Mouse (Mus musculus) stomach, embryonic 15.5 days (tissue): Measurements from ENCODE around the gene Tns1. TPM values are rescaled to one million over a fixed set of nuclear protein-coding genes. Genes with fewer than 3 reads are reported as not detected.

Source experiments
- ATAC-seq: fragments of 200-750 bp; cut with Nextera tagmentation; 2 replicates; pipeline ENCODE4 v1.8.0; 2017; ENCODE audit warnings: low read depth, moderate number of reproducible peaks, moderate TSS enrichment; ENCODE audit not compliant: insufficient read depth, low FRiP score
- H3K27ac ChIP-seq: fragments of 300-500 bp; sonication (generic); 2 replicates; pipeline ENCODE4 v1.5.1; 2015; ENCODE audit warnings: mild to moderate bottlenecking, inconsistent platforms
- H3K27me3 ChIP-seq: fragments of 300-500 bp; sonication (generic); replicated peaks from 2 replicates; pipeline ENCODE4 v1.6.1; 2015; ENCODE audit warnings: inconsistent platforms
- H3K36me3 ChIP-seq: fragments of 300-500 bp; sonication (generic); 2 replicates; pipeline ENCODE4 v1.6.1; 2015; ENCODE audit warnings: inconsistent platforms
- H3K4me1 ChIP-seq: fragments of 300-500 bp; sonication (generic); 2 replicates; pipeline ENCODE4 v1.6.1; 2015; ENCODE audit warnings: inconsistent platforms
- H3K4me2 ChIP-seq: fragments of 300-500 bp; sonication (generic); 2 replicates; pipeline ENCODE4 v1.6.1; 2015; ENCODE audit warnings: mild to moderate bottlenecking, inconsistent platforms
- H3K4me3 ChIP-seq: fragments of 300-500 bp; sonication (generic); replicated peaks from 2 replicates; pipeline ENCODE4 v1.5.1; 2015; ENCODE audit warnings: inconsistent platforms
- H3K9ac ChIP-seq: fragments of 300-500 bp; sonication (generic); 2 replicates; pipeline ENCODE4 v1.6.1; 2015; ENCODE audit warnings: inconsistent platforms
- H3K9me3 ChIP-seq: fragments of 300-500 bp; sonication (generic); 2 replicates; pipeline ENCODE4 v1.6.1; 2016; ENCODE audit warnings: inconsistent platforms
- WGBS: fragments of 180-500 bp; shearing (Covaris S2); methylation state at CpG from one replicate; pipeline ENCODE4 v1.1.7; 2015; 5-methylcytosine and 5-hydroxymethylcytosine counted together
- polyA plus RNA-seq: library from polyadenylated mRNA; unstranded; fragments of >200 nt; fragmentation: Nextera tagmentation; extraction: Ambion mirVana; gene quantifications from 2 replicates; pipeline ENCODE4 v1.2.1, GENCODE M21; 2015

Tns1 gene
- polyA plus RNA-seq, 1 experiment from 2014 or later, result 34.5 TPM

- Histone ChIP-seq H3K27ac (peak overlapping the region; percentile 64), H3K9ac (no peak overlapping the region), H3K27me3 (no peaks in the 10 kb centered on the region), H3K9me3 (no peaks in the 10 kb centered on the region), H3K4me1 (peaks cover 45% of the 10 kb centered on the region), H3K4me2 (no peak overlapping the region), H3K36me3 (no peaks in the 10 kb centered on the region), H3K4me3 (no peak overlapping the region)
- WGBS, result 22% methylated on average over 4 of the region's 5 CpGs
- peak; percentile 24 for ATAC-seq
Measured at GRCm38 (mm10) chr1:74000191-74000651, 124.0 kb downstream of the Tns1 start.

GRCm38 (mm10) chr1:73999533-73999932, 124.7 kb downstream of the Tns1 start:
- no peaks in the 10 kb centered on the region for H3K36me3 ChIP-seq
- no peaks in the 10 kb centered on the region for H3K9me3 ChIP-seq
- no peak overlapping the region for H3K4me2 ChIP-seq
- peaks cover 41% of the 10 kb centered on the region for H3K4me1 ChIP-seq
- no peaks in the 10 kb centered on the region for H3K27me3 ChIP-seq
- H3K4me3 ChIP-seq, result no peak overlapping the region
- no peak for ATAC-seq
- no peak overlapping the region for H3K9ac ChIP-seq
- 80% methylated on average over 5 of the region's 5 CpGs for WGBS
- H3K27ac ChIP-seq, result peak overlapping the region; percentile 64

DNA sequence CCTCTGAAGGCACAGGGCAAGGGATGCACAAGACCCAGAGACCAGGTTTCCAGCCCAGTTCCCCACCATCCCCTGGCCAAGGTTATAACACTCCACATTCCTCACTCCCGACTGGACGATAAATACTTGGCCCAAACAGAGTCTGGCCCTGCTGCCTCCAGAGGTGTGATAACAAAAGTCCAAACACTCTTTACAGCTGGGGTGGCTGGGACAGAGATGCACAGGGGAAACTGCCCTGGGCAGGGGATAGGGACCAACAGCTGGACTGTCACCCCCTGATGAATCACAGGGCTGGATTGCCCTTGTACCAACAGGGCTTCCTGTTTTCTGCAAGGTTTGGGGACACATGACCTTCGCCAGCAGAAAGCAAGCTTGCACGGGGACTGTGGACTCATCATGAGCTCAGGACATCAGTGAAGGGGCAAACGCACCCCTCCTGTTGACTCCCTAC, 125.3 kb downstream of the Tns1 start:
- Histone ChIP-seq H3K27ac (peak overlapping the region; percentile 64), H3K36me3 (no peaks in the 10 kb centered on the region), H3K27me3 (no peaks in the 10 kb centered on the region), H3K4me2 (no peak overlapping the region), H3K4me1 (peaks cover 41% of the 10 kb centered on the region), H3K9me3 (no peaks in the 10 kb centered on the region), H3K9ac (no peak overlapping the region), H3K4me3 (no peak overlapping the region)
- no peak for ATAC-seq
- WGBS, result 48% methylated on average over 5 of the region's 5 CpGs

DNA sequence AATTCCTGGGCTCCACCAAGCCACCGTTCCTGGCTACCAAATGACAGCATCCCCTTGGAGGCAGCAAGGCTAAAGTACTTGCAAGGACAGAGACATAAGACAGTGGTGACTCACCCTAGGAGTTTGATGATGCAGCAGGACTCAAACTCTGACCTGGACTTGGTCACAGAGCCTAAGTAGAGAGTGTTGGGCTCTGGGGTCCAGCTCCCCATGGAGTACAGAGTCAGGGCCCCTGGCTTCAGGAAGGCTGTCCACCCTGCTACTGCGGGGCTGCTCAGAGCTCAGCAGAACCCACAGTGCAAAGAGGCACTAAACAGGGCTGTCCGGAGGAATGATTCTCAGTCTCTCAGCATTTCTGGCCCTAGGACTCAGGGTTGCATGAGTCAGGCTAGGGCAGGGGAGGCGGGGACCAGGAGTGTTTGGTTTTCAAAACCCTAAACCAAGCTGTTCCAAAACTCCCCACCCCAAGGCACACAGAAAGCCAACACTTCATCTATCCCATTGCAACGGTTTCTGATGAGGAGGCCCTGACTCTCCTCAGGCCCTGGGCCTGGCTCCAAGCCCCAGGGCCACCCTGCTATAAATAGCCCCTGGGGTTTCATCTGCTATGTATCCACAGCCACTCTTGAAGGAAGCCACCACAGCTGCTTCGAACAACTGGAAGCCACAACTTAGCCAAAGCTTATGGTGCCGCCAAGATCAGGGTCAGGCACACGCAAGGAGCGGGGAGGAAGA, 126.0 kb downstream of the Tns1 start:
- Histone ChIP-seq H3K4me1 (peaks cover 37% of the 10 kb centered on the region), H3K4me2 (no peak overlapping the region), H3K27ac (peak overlapping the region; percentile 64), H3K27me3 (no peaks in the 10 kb centered on the region), H3K9me3 (no peaks in the 10 kb centered on the region), H3K4me3 (no peak overlapping the region), H3K9ac (no peak overlapping the region), H3K36me3 (no peaks in the 10 kb centered on the region)
- 48% methylated on average over 9 of the region's 9 CpGs for WGBS
- ATAC-seq, result no peak

DNA sequence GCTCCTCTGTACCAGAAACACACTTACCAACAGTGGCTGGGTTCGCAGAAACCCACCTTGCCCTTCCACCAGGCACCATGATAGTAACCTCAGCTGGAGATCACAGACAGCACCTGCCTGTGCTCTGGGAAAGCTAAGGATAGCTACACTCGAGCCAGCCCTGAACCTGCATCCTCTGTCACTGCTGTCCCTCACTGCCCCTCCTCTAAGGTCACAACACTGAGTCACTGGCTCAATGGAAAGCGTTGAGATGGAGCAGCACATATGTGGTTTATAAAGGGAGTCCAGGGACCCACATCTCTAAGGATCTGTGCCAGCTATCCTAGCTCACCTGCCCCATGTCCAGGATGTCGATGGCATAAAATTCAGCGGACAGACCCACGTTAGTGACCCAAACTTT, 126.9 kb downstream of the Tns1 start:
- peaks cover 36% of the 10 kb centered on the region for H3K4me1 ChIP-seq
- H3K4me3 ChIP-seq, result no peak overlapping the region
- no peaks in the 10 kb centered on the region for H3K9me3 ChIP-seq
- H3K27me3 ChIP-seq, result no peaks in the 10 kb centered on the region
- H3K27ac ChIP-seq, result no peak overlapping the region
- no peak overlapping the region for H3K9ac ChIP-seq
- 86% methylated on average over 6 of the region's 6 CpGs for WGBS
- H3K4me2 ChIP-seq, result no peak overlapping the region
- ATAC-seq, result no peak
- 0 out of 2 replicates have a peak, but pooled peaks cover under 1% of the 10 kb centered on the region for H3K36me3 ChIP-seq

- peaks cover 35% of the 10 kb centered on the region for H3K4me1 ChIP-seq
- H3K27me3 ChIP-seq, result no peaks in the 10 kb centered on the region
- H3K4me3 ChIP-seq, result no peak overlapping the region
- H3K4me2 ChIP-seq, result no peak overlapping the region
- H3K36me3 ChIP-seq, result 0 out of 2 replicates have a peak, but pooled peaks cover 8% of the 10 kb centered on the region
- H3K9me3 ChIP-seq, result no peaks in the 10 kb centered on the region
- ATAC-seq, result no peak
- H3K27ac ChIP-seq, result no peak overlapping the region
- WGBS, result 93% methylated on average over 3 of the region's 3 CpGs
- no peak overlapping the region for H3K9ac ChIP-seq
Measured at GRCm38 (mm10) chr1:73996650-73997049, 127.6 kb downstream of the Tns1 start.

DNA sequence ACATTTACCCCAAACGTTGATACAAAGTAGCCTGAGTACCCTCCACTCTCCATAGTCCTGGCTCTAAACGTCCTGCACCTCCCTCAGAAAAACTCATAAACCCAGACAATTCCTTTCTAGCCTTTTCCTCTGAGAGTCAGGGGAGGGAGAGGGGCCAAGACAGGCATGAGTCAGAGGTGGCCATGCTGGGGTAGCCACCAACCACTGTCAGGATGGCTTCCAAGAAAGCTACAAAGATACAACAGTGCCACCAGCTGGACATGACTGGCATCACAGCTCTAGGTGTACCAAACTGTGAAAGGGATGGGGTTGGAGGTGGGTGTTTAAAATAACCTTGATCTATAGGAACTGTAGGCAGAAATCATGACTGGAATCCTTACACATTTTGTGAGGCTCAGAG, 128.0 kb downstream of the Tns1 start:
- Histone ChIP-seq H3K9me3 (no peaks in the 10 kb centered on the region), H3K9ac (no peak overlapping the region), H3K27me3 (no peaks in the 10 kb centered on the region), H3K27ac (no peak overlapping the region), H3K36me3 (0 out of 2 replicates have a peak, but pooled peaks cover 8% of the 10 kb centered on the region), H3K4me1 (peaks cover 31% of the 10 kb centered on the region), H3K4me2 (no peak overlapping the region), H3K4me3 (no peak overlapping the region)
- WGBS, result 56% methylated on average over 2 of the region's 2 CpGs
- no peak for ATAC-seq

DNA sequence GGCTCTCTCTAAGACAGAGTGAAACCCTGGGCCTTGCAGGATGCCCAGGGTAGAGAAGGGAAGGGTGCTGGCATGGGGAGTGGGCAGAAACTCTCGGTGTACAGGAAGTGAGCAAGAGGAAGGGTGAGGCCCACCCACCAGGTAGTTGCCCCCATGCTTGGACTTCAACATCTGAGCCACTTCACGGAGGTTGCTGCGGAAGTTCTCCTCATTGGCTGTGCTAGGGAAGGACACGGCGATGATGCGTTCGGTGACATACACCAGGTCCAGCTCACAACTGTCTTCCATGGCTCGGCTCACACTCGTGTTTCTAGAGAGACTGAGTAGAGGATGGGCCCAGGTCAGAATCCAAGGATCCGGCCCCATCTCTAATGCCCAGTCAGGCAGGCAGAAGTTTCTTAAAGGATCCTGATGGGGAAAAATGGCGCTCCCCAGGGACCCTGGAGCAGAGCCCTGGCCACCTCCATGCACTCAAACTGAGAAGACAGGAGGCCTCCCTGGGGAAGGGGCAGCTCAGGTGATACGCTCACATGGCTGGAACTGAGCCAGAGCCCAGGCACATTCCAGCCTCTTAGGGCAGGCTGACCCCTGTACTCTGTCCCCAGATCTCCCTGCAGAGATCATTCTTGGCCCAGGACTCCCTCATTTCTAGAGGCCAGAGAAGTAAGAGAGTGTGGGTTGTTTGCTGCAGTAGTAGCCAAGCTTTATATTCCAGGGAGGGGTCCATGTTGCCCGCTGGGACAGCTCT, 129.0 kb downstream of the Tns1 start:
- no peaks in the 10 kb centered on the region for H3K27me3 ChIP-seq
- ATAC-seq, result no peak
- no peaks in the 10 kb centered on the region for H3K9me3 ChIP-seq
- no peak overlapping the region for H3K27ac ChIP-seq
- peaks cover 24% of the 10 kb centered on the region for H3K4me1 ChIP-seq
- H3K4me3 ChIP-seq, result no peak overlapping the region
- 88% methylated on average over 13 of the region's 13 CpGs for WGBS
- H3K36me3 ChIP-seq, result 0 out of 2 replicates have a peak, but pooled peaks cover 13% of the 10 kb centered on the region
- H3K9ac ChIP-seq, result no peak overlapping the region
- no peak overlapping the region for H3K4me2 ChIP-seq

GRCm38 (mm10) chr1:73993901-73994426, 130.3 kb downstream of the Tns1 start:
- no peak overlapping the region for H3K9ac ChIP-seq
- H3K4me1 ChIP-seq, result peaks cover 11% of the 10 kb centered on the region
- ATAC-seq, result no peak
- no peaks in the 10 kb centered on the region for H3K9me3 ChIP-seq
- H3K27me3 ChIP-seq, result no peaks in the 10 kb centered on the region
- 0 out of 2 replicates have a peak, but pooled peaks cover 13% of the 10 kb centered on the region for H3K36me3 ChIP-seq
- no peak overlapping the region for H3K27ac ChIP-seq
- no peak overlapping the region for H3K4me2 ChIP-seq
- H3K4me3 ChIP-seq, result no peak overlapping the region
- 58% methylated on average over 7 of the region's 7 CpGs for WGBS

GRCm38 (mm10) chr1:73993279-73993678, 131.0 kb downstream of the Tns1 start:
- Histone ChIP-seq H3K36me3 (0 out of 2 replicates have a peak, but pooled peaks cover 13% of the 10 kb centered on the region), H3K9ac (no peak overlapping the region), H3K4me1 (peaks cover 4% of the 10 kb centered on the region; the same call in 1 of the 2 replicates), H3K9me3 (no peaks in the 10 kb centered on the region), H3K27ac (no peak overlapping the region), H3K27me3 (no peaks in the 10 kb centered on the region), H3K4me3 (no peak overlapping the region), H3K4me2 (no peak overlapping the region)
- 85% methylated on average over 7 of the region's 7 CpGs for WGBS
- ATAC-seq, result no peak

- H3K4me2 ChIP-seq, result no peak overlapping the region
- no peak overlapping the region for H3K9ac ChIP-seq
- no peak overlapping the region; the same call in 1 of the 2 replicates for H3K27ac ChIP-seq
- H3K27me3 ChIP-seq, result no peaks in the 10 kb centered on the region
- H3K36me3 ChIP-seq, result 0 out of 2 replicates have a peak, but pooled peaks cover 13% of the 10 kb centered on the region
- no peaks in the 10 kb centered on the region; the same call in 1 of the 2 replicates for H3K4me1 ChIP-seq
- no peak for ATAC-seq
- no peaks in the 10 kb centered on the region for H3K9me3 ChIP-seq
- no peak overlapping the region for H3K4me3 ChIP-seq
- 64% methylated on average over 5 of the region's 5 CpGs for WGBS
Measured at GRCm38 (mm10) chr1:73992201-73992938, 131.9 kb downstream of the Tns1 start.
